Mouse (Mus musculus) left cerebral cortex, adult 11 months (tissue): ENCODE results near the gene Slc9b2.
A peak's percentile ranks its signal among the peaks of the same experiment; 100 is the strongest.

Experiments used
- DNase-seq: peaks from one replicate; pipeline ENCODE4 v3.0.0; 2022; ENCODE audit warnings: low spot score

Gene Slc9b2

GRCm38 (mm10) chr3:135307411-135308259, at the start of gene Slc9b2:
Gene Slc9b2 (plus strand): TSS chr3:135307700.
- DNase-seq, result no peak

DNA sequence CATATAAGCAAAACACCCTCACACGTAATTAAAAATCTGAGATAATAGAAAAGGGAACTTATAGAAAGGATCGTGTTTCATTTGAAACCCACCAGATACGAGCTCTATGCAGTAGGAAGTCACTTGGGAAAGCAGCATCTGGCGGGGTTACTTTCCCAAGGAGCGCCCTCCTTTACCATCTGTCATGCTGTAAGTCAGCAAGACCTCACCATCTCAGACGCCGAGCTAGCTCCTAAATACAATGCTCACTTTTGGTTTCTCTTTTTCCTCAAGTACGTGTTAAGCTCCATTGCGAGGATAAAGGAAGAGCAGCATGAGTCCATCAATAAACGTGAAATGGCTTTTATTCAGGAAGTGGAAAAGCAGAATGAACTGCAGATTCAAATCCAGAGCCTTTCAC, 48.6 kb upstream of the Slc9b2 start:
- DNase-seq, result no peak

- no peak for DNase-seq
Measured at GRCm38 (mm10) chr3:135260233-135260632, 47.3 kb upstream of the Slc9b2 start.

- DNase-seq, result no peak
Measured at GRCm38 (mm10) chr3:135268616-135269015, 38.9 kb upstream of the Slc9b2 start.

GRCm38 (mm10) chr3:135269391-135269990, 38.0 kb upstream of the Slc9b2 start:
- no peak for DNase-seq

- no peak for DNase-seq
Measured at GRCm38 (mm10) chr3:135272627-135273026, 34.9 kb upstream of the Slc9b2 start.

GRCm38 (mm10) chr3:135273047-135273446, 34.5 kb upstream of the Slc9b2 start:
- DNase-seq, result no peak

GRCm38 (mm10) chr3:135280160-135280559, 27.3 kb upstream of the Slc9b2 start:
- no peak for DNase-seq

DNA sequence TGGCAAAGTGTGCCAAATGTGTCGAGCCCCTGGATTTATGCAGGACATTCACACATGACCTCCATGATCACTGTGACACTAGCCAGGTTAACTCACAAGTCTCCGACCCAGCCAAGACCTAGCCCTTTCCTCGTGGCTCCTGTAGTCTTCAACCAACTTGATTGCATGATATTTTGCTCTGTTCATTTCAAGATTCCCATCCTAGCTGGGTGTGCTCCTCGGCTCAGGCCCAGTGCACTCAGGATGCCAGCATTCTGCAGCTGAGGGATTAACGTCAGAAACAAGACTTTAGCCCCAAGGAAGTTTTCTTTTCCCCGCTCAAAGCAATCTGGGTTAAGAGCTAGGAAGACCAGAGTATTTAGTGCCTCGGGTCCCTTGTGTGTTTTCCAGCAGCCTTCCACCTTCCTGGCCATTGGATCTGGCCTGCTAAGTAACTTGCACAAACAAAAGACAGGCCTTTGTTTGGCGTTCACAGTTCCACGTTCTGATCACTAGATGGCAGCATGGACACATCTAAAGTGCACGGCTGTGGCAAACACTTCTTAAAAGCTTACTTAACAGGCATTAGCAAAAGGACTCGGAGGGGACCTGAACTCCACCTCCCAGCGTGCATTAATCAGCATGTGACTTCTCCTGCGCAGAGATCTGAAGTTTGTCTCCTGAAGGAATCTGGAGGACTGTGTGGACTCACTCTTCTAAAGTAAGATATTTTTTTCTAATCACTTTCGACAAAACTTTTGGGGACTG, 26.7 kb upstream of the Slc9b2 start, which contains the start of gene Bdh2:
Gene Bdh2, plus strand, starts transcription at position 553 of the 747 bp plus-strand sequence.
- DNase-seq, result peak; percentile 55

DNA sequence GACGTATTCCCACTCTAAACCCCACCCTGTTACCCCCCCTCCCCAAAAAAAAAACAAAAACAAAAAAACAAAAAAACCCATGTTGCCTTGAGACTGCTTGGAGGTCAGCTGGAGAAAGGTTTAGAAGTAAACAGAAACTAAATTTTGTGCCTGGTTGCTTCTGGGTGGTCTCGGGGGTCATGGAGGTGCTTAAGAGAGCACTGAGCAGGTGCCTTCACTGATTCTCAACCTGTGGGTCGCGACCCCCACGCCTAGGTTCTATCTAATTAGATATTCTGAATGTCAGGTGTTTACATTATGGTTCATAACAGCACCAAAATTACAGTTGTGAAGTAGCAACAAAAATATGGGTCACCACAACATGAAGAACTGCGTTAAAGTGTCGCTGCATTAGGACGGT, 25.8 kb upstream of the Slc9b2 start:
- no peak for DNase-seq

DNA sequence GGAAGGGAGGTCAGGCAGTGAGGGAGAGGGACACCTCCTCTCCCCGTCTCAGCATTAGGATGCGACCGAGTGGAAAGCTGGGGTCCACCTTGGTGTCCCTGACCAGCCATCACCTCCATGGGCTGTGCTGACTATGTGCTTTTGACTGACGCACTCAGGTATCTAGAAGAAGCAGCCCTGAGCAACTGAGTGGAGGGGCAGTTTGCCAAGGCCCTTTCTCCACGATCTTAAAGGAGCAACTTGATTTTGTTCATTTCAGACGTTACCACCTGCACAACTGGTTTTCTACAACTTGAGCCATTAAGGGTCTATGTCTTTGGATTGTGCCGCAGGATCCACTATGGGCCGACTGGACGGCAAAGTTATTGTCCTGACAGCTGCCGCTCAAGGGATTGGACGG, 22.2 kb upstream of the Slc9b2 start:
- DNase-seq, result no peak

DNA sequence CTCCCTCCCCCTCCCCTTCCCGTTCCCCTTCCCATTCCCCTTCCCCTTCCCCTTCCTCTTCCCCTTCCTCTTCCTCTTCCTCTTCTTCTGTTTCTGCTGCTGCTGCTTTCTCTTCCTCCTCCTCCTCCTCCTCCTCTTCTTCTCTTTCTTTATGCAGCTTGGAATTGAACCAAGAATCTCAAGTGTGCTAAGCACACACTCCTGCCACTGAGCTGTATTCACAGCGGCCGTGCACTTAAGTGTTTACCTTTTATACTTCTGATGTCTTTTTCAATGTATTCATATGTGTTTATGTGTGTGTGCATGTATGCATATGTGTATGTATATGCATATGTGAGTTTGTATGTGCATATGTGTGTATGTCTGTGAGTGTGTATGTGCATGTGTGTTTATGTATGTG, 21.7 kb upstream of the Slc9b2 start:
- no peak for DNase-seq

- no peak for DNase-seq
Measured at GRCm38 (mm10) chr3:135288138-135288750, 19.3 kb upstream of the Slc9b2 start.

- no peak for DNase-seq
Measured at GRCm38 (mm10) chr3:135289148-135289547, 18.4 kb upstream of the Slc9b2 start.

DNA sequence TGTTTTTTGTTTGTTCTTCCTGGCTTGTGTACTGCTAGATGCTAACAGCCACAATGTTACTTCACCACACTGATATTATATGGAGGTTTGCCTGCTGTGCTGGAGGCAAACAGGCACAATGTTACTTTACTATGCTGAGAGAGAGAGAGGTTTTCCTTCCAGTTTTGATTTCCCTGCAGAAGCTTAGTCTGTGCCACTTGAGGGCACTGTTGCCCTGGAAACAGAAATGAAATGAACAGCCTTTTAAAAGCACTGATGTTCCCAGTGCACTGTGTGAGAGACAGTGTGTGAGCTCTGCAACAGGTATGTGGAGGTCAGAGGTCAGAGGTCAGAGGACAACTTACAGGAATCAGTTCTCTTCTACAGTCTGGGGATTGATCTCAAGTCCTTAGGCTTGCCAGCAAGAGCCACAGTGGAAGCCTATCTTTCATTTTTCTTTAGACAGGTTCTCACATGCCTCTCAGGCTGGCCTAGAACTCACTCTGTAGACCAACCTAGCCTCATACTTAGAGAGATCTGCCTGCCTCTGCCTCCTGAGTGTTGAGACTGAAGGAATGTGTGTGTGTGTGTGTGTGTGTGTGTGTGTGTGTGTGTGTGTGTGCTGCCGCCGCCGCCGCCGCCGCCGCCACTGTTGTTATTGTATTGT, 17.1 kb upstream of the Slc9b2 start:
- DNase-seq, result peak; percentile 13

DNA sequence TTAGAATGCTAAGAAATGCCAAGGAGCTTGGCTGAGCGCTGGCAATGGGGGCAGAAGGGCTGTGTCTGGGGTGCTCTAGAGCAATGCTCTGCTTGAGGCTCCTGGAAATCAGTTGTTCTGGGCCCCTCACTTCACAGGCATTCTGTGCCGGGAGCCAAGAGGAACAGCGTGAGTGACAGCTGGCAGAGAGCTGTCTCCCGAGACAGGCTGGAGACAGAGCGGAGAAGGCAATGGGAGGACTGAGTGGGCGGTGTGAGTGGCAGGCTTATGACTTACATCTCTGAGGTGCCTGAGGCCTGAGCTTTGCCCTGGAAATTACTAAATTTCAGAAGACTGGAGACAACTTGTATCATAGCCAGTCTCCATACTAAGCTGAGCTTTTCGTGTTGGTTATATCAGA, 13.8 kb upstream of the Slc9b2 start:
- DNase-seq, result no peak

DNA sequence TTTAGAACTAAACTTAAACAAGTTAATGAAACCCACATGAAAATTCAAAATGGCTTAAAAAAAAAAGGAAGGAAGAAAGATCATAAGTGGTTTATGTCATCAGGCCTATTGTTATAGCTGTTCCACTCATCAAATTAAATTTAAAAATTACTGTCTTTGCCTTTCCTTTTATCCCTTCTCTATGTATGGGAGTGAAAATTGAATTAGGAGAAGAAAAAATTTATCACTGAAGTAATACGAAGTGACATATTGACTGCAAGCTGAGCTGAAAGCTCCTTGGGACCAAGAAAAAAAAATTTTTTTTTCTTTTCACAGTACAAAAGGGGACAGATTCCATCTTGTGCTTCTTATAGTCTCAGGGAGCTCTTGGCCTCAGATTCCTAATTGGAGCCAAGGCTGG, 11.9 kb upstream of the Slc9b2 start:
- no peak for DNase-seq

- DNase-seq, result no peak
Measured at GRCm38 (mm10) chr3:135298560-135298959, 8.9 kb upstream of the Slc9b2 start.

- DNase-seq, result no peak
Measured at GRCm38 (mm10) chr3:135300081-135300480, 7.4 kb upstream of the Slc9b2 start.

DNA sequence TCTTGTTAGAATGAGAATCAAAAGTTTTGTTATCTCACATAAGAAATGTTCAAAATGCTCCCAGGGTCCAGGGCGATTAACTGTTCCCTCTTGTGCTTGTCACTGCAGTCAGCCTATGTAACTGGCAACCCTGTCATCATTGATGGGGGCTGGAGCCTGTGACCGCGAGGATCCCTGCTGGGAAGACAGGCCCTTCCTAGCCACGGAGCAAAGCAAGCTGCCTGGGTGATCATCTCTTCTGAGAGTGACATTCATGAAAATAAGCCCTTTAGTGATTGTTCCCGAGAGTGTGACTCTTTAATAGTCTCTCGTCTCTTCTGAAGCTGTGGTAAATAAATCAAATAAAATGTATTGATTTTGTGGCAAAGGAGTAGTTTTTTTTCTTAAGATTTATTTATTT, 3.4 kb upstream of the Slc9b2 start:
- no peak for DNase-seq

DNA sequence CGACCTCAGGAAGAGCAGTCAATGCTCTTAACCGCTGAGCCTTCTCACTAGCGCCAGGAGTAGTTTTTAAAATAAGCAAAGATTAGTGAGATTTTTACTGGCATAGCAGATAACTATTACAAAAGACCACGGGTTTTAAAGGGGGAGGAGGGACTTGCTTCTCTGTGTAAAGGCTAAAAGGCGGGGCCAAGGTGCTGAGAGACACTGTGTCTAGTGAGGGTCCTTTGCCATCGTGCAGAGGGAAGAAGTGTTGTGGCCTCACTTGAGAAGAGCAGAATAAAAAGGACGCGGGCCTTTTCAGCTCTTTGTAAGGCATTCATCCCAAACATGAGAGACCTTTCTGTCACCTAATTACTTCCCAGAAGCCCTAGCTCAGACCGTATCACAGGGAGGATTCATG, 2.9 kb upstream of the Slc9b2 start:
- no peak for DNase-seq

DNA sequence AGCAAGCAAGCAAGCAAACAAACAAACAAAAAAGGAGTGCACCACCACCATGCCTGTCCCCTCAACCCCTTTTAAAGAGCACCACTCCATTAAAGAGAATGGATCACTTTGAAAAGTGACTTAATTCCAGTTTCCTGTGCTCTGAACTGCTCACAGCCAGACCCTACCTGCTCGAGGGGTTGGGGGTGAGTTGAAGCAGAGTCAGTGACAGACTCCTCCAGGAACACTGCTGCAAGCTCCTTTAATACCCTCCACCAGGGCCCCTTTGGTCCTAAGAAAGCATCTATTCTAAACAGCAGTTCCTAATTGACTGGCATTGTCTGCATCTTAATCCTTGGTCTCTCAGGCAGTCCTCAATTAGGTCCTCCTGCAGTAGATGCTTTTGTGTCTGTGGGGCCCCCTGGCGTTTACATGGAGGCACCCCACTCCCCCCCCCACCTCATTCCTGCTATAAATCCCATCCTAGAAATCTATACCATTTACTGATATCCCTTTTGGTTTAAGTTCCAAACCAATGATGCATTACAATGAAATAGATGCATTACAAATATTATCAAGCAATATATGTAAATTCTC, 5.5 kb downstream of the Slc9b2 start:
- DNase-seq, result no peak
